ENCODE assay signal across 24 mouse cellular contexts in the genomic region with DNA sequence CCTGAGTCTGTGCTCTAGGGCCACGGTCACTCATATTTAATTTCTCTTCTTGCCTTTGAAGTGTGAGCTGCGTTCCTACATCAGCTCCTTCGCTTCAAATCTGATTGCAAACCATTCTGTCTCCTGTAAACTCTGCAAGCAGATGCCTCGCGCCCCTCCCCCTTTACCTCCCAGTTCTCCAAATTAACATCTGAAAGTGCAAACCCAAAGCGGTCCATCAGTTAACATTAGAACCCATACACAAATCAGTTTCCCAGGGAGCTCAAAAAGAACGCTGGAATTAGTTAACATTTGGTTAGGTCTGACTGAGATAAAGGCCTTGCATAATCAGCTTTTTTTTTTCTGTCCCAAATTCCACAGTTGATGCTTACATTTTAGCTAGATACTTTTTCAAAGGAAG. TPM values are rescaled to one million over a fixed set of nuclear protein-coding genes. Genes with fewer than 3 reads are reported as not detected.
A peak's percentile ranks its signal among the peaks of the same experiment; 100 is the strongest.
DNase-seq lines count a peak whose midpoint lies in the region; ATAC-seq and TF ChIP-seq lines count a peak whose summit lies in the region.
"Had no signal": no experiment of that assay in that cellular context is flagged by ENCODE, and none has a peak within 500 bp of the region (broad histone marks: within the 10 kb centered on the region; RNA-seq: fewer than 3 reads in every experiment).

No protein-coding gene starts in this region.

- in situ Hi-C loops in ES-E14 (cut with MboI; ENCODE audit: low sequenced_read_pairs in 2 of 2, unreplicated experiment in 2 of 2) = no loop called here

- ATAC-seq in forebrain, embryonic 12.5 days (ENCODE audit: low FRiP score) = no peak
- ATAC-seq in midbrain, embryonic 15.5 days (replicated peaks) = no peak
- peak; percentile 34; the same call in 1 of the 2 replicates for ATAC-seq in midbrain, embryonic 12.5 days (ENCODE audit: low FRiP score, low read depth)
- ATAC-seq: inflammation-experienced regulatory T-cells, adult 6 months had no signal

- no peak for TF ChIP-seq POLR2A in kidney, adult 2 months (IDR thresholded peaks at IDR 0.05; ENCODE audit: low read depth, low read length)

- H3K9ac ChIP-seq in forebrain, embryonic 12.5 days = no peak overlapping the region
- H3K9ac ChIP-seq in midbrain, embryonic 15.5 days = no peak overlapping the region
- no peak overlapping the region for H3K9ac ChIP-seq in ES-E14 (ENCODE audit: insufficient read depth, low read depth, low read length, poor library complexity, severe bottlenecking)
- H3K9ac ChIP-seq in midbrain, embryonic 12.5 days (replicated peaks) = no peak overlapping the region
- H3K9ac ChIP-seq: heart, embryonic 15.5 days; liver, embryonic 13.5 days; neural tube, embryonic 13.5 days had no signal

- H3K4me2 ChIP-seq in forebrain, embryonic 12.5 days = no peak overlapping the region
- no peak overlapping the region for H3K4me2 ChIP-seq in midbrain, embryonic 15.5 days
- peak overlapping the region; percentile 17; the same call in 1 of the 2 replicates for H3K4me2 ChIP-seq in midbrain, embryonic 12.5 days (replicated peaks)
- H3K4me2 ChIP-seq: heart, embryonic 15.5 days; liver, embryonic 13.5 days; neural tube, embryonic 13.5 days had no signal

- no peaks in the 10 kb centered on the region for H3K36me3 ChIP-seq in forebrain, embryonic 10.5 days (replicated peaks)
- no peaks in the 10 kb centered on the region for H3K36me3 ChIP-seq in forebrain, embryonic 12.5 days (replicated peaks)
- H3K36me3 ChIP-seq in midbrain, embryonic 10.5 days = no peaks in the 10 kb centered on the region
- no peaks in the 10 kb centered on the region for H3K36me3 ChIP-seq in midbrain, embryonic 15.5 days (replicated peaks)
- no peaks in the 10 kb centered on the region for H3K36me3 ChIP-seq in ES-E14 (ENCODE audit: control insufficient read depth, insufficient read depth, low read length, poor library complexity, severe bottlenecking)
- no peaks in the 10 kb centered on the region for H3K36me3 ChIP-seq in midbrain, embryonic 12.5 days
- H3K36me3 ChIP-seq in kidney, adult 2 months (ENCODE audit: control insufficient read depth, insufficient read depth, low read length) = no peaks in the 10 kb centered on the region
- H3K36me3 ChIP-seq: heart, embryonic 15.5 days; liver, embryonic 13.5 days; neural tube, embryonic 13.5 days had no signal

- DNase-seq in forebrain, embryonic 10.5 days (ENCODE audit: extremely low spot score, low spot score) = no peak
- DNase-seq in midbrain, embryonic 10.5 days (ENCODE audit: low spot score) = peak; percentile 28
- DNase-seq in ES-E14 (ENCODE audit: low read depth, low spot score) = peak; percentile 77
- no peak for DNase-seq in lung, postnatal 36 days
- no peak for DNase-seq in kidney, adult 2 months
- DNase-seq: adrenal gland, postnatal 25 days; cerebellum, adult 11 months; gastrocnemius, postnatal 36 days; heart, postnatal 4 days; kidney, adult 8-10 months; kidney, postnatal 10 days; liver, embryonic 13.5 days; lung, adult 2 months; lung, postnatal 14 days; thymus, adult 18-20 months; thymus, postnatal 4 days had no signal

- peaks cover 21% of the 10 kb centered on the region for H3K4me1 ChIP-seq in forebrain, embryonic 10.5 days
- H3K4me1 ChIP-seq in forebrain, embryonic 12.5 days = peaks cover 20% of the 10 kb centered on the region
- H3K4me1 ChIP-seq in midbrain, embryonic 10.5 days = peaks cover 37% of the 10 kb centered on the region
- H3K4me1 ChIP-seq in midbrain, embryonic 15.5 days = peaks cover 18% of the 10 kb centered on the region
- H3K4me1 ChIP-seq in ES-E14 (ENCODE audit: control insufficient read depth in 2 of 2, insufficient read depth in 2 of 2, low read length in 2 of 2, poor library complexity in 1 of 2) = peaks cover 14 to 25% of the 10 kb centered on the region in 2 experiments
- H3K4me1 ChIP-seq in midbrain, embryonic 12.5 days = peaks cover 25% of the 10 kb centered on the region
- no peaks in the 10 kb centered on the region for H3K4me1 ChIP-seq in kidney, adult 2 months (ENCODE audit: control insufficient read depth, insufficient read depth, low read length)
- H3K4me1 ChIP-seq: heart, embryonic 15.5 days; liver, embryonic 13.5 days had no signal

- TF ChIP-seq CTCF in kidney, adult 2 months (conservative IDR thresholded peaks at IDR 0.05; ENCODE audit: insufficient read depth, insufficient read length, low read depth, low read length) = no peak

- no peaks in the 10 kb centered on the region for H3K9me3 ChIP-seq in forebrain, embryonic 10.5 days
- no peaks in the 10 kb centered on the region for H3K9me3 ChIP-seq in forebrain, embryonic 12.5 days
- H3K9me3 ChIP-seq in midbrain, embryonic 10.5 days (replicated peaks) = no peaks in the 10 kb centered on the region
- no peaks in the 10 kb centered on the region for H3K9me3 ChIP-seq in midbrain, embryonic 15.5 days
- no peaks in the 10 kb centered on the region for H3K9me3 ChIP-seq in ES-E14 (ENCODE audit: control insufficient read depth, insufficient read depth, low read depth, low read length)
- H3K9me3 ChIP-seq in midbrain, embryonic 12.5 days = no peaks in the 10 kb centered on the region
- H3K9me3 ChIP-seq: heart, embryonic 15.5 days; liver, embryonic 13.5 days; megakaryocyte, embryonic 14.5 days; neural tube, embryonic 13.5 days had no signal

- WGBS in forebrain, embryonic 10.5 days = 9% methylated on average over 7 of the region's 7 CpGs
- WGBS in forebrain, embryonic 12.5 days = 5% methylated on average over 7 of the region's 7 CpGs
- 11% methylated on average over 7 of the region's 7 CpGs for WGBS in midbrain, embryonic 10.5 days
- WGBS in midbrain, embryonic 15.5 days = 6% methylated on average over 7 of the region's 7 CpGs
- WGBS in midbrain, embryonic 12.5 days = 4% methylated on average over 7 of the region's 7 CpGs
- WGBS in kidney, adult 2 months = 34% methylated on average over 7 of the region's 7 CpGs

- H3K4me3 ChIP-seq in forebrain, embryonic 10.5 days = no peak overlapping the region
- H3K4me3 ChIP-seq in forebrain, embryonic 12.5 days (replicated peaks) = no peak overlapping the region
- H3K4me3 ChIP-seq in midbrain, embryonic 10.5 days = peak overlapping the region; percentile 17; the same call in 1 of the 2 replicates
- no peak overlapping the region for H3K4me3 ChIP-seq in midbrain, embryonic 15.5 days
- no peak overlapping the region for H3K4me3 ChIP-seq in ES-E14 (ENCODE audit: insufficient read depth in 1 of 2, low read depth in 1 of 2, low read length in 2 of 2, poor library complexity in 1 of 2, severe bottlenecking in 1 of 2)
- H3K4me3 ChIP-seq in midbrain, embryonic 12.5 days = no peak overlapping the region
- H3K4me3 ChIP-seq in kidney, adult 2 months (ENCODE audit: insufficient read depth, low read depth, low read length) = no peak overlapping the region
- H3K4me3 ChIP-seq: heart, embryonic 15.5 days; left cerebral cortex, adult 2 months; liver, embryonic 13.5 days; megakaryocyte, embryonic 14.5 days; neural tube, embryonic 13.5 days had no signal

- H3K27ac ChIP-seq in forebrain, embryonic 10.5 days = peak overlapping the region; percentile 40; the same call in 1 of the 2 replicates
- no peak overlapping the region for H3K27ac ChIP-seq in forebrain, embryonic 12.5 days
- peak overlapping the region; percentile 81 for H3K27ac ChIP-seq in midbrain, embryonic 10.5 days (replicated peaks)
- no peak overlapping the region for H3K27ac ChIP-seq in midbrain, embryonic 15.5 days
- H3K27ac ChIP-seq in ES-E14 (ENCODE audit: insufficient read depth, low read depth, low read length, poor library complexity, severe bottlenecking) = no peak overlapping the region; the same call in 1 of the 2 replicates
- H3K27ac ChIP-seq in midbrain, embryonic 12.5 days (replicated peaks) = peak overlapping the region; percentile 31
- no peak overlapping the region for H3K27ac ChIP-seq in kidney, adult 2 months (ENCODE audit: insufficient read depth, low read depth, low read length)
- H3K27ac ChIP-seq: heart, embryonic 15.5 days; left cerebral cortex, adult 2 months; liver, embryonic 13.5 days; neural tube, embryonic 13.5 days had no signal

- peaks cover 15% of the 10 kb centered on the region; the same call in 1 of the 2 replicates for H3K27me3 ChIP-seq in forebrain, embryonic 10.5 days (ENCODE audit: poor library complexity, severe bottlenecking)
- no peaks in the 10 kb centered on the region for H3K27me3 ChIP-seq in forebrain, embryonic 12.5 days
- no peaks in the 10 kb centered on the region for H3K27me3 ChIP-seq in midbrain, embryonic 10.5 days (ENCODE audit: low read depth, poor library complexity, severe bottlenecking)
- H3K27me3 ChIP-seq in midbrain, embryonic 15.5 days (replicated peaks) = no peaks in the 10 kb centered on the region
- peaks cover 5% of the 10 kb centered on the region; the same call in 1 of the 2 replicates for H3K27me3 ChIP-seq in midbrain, embryonic 12.5 days
- no peaks in the 10 kb centered on the region for H3K27me3 ChIP-seq in kidney, adult 2 months (replicated peaks; ENCODE audit: control insufficient read depth, insufficient read depth, low read length)
- H3K27me3 ChIP-seq: liver, embryonic 13.5 days; neural tube, embryonic 13.5 days had no signal

TF ChIP-seq in ES-E14, 5 proteins besides CTCF, POLR2A, EP300 and RAD21:
- TF ChIP-seq CHD2 (IDR thresholded peaks at IDR 0.05; ENCODE audit: low read depth, low read length) = no peak
- peak; percentile 88 for TF ChIP-seq ZNF384 (IDR thresholded peaks at IDR 0.05; ENCODE audit: low read depth, low read length)
- no peak for TF ChIP-seq ZC3H11A (IDR thresholded peaks at IDR 0.05; ENCODE audit: borderline replicate concordance, low read depth, low read length)
- TF ChIP-seq HCFC1 (IDR thresholded peaks at IDR 0.05; ENCODE audit: borderline replicate concordance, insufficient read depth, low read length) = no peak
- TF ChIP-seq MAFK (IDR thresholded peaks at IDR 0.05; ENCODE audit: insufficient read depth, low read depth, low read length) = 0 out of 2 replicates have a peak, but pooled peaks have one; percentile 37
TF ChIP-seq in ES-E14: peak in this region for 2.

RNA-seq across cellular contexts. Expression of a gene that starts 32.7 kb away (rescaled TPM):
- 0.06 TPM in 1 of 2 replicates, not detected in the other for polyA plus RNA-seq in forebrain, embryonic 10.5 days (2016; fragmentation: Nextera tagmentation; extraction: Ambion mirVana)
- polyA plus RNA-seq in forebrain, embryonic 12.5 days (2016; fragmentation: Nextera tagmentation; extraction: Ambion mirVana) = not detected in 2 replicates
- 0.14 and 0.15 TPM in 2 replicates for polyA plus RNA-seq in midbrain, embryonic 10.5 days (2016; fragmentation: Nextera tagmentation; extraction: Ambion mirVana)
- polyA plus RNA-seq in midbrain, embryonic 15.5 days (2015; fragmentation: Nextera tagmentation; extraction: Ambion mirVana) = 0.74 and 1.4 TPM in 2 replicates
- total RNA-seq in ES-E14 (2012; rRNA removed) = 0.62 and 0.79 TPM in 2 replicates
- 0.08 and 0.34 TPM in 2 replicates for polyA plus RNA-seq in midbrain, embryonic 12.5 days (2016; fragmentation: Nextera tagmentation; extraction: Ambion mirVana)
- polyA plus RNA-seq in kidney, adult 2 months (2012; rRNA removed) = 0.50 and 0.53 TPM in 2 replicates

Comparison
In these comparisons a context has a peak if more than half of its experiments do, and no peak if none do; other contexts are left out.
1. H3K27ac ChIP-seq: peak in forebrain, embryonic 10.5 days (single experiment), midbrain, embryonic 10.5 days (single experiment) and midbrain, embryonic 12.5 days (single experiment); none in forebrain, embryonic 12.5 days (single experiment), midbrain, embryonic 15.5 days (single experiment), ES-E14 (single experiment) and kidney, adult 2 months (single experiment).
2. DNase-seq: peak in midbrain, embryonic 10.5 days (single experiment) and ES-E14 (single experiment); none in forebrain, embryonic 10.5 days (single experiment), lung, postnatal 36 days (single experiment) and kidney, adult 2 months (single experiment).